Mouse (Mus musculus) megakaryocyte progenitor cell, adult 5-6 weeks (primary cell): ENCODE data around the gene Drg1. TPM values are rescaled to one million over a fixed set of nuclear protein-coding genes. Genes with fewer than 3 reads are reported as not detected.
A peak's percentile ranks its signal among the peaks of the same experiment; 100 is the strongest.

Experiments
- ATAC-seq: replicated peaks from 2 replicates; pipeline ENCODE4 v1.8.0; 2016; ENCODE audit warnings: mild to moderate bottlenecking, moderate TSS enrichment, inconsistent platforms; ENCODE audit not compliant: poor library complexity
- total RNA-seq, 2 experiments: library from RNA; stranded (forward) in 1 of 2; stranded (reverse) in 1 of 2; fragments of 157-497, 149-512 nt in 1 of 2; fragments of 200-1000 nt in 1 of 2; gene quantifications; 2 replicates each; pipeline versions ENCODE4 v1.2.3 to v1.2.4; 2015 to 2017

The Drg1 gene
- total RNA-seq (2015): 253 and 258 TPM in 2 replicates
- total RNA-seq (2017): 196 and 234 TPM in 2 replicates

- peak; percentile 92 for ATAC-seq
These were observed at the start of gene Drg1 for GRCm38 (mm10) chr11:3266079-3266685. TSS of gene Drg1 (minus strand) at chr11:3266415.

- peak; percentile 73 for ATAC-seq
These were observed 47.9 kb upstream of the Drg1 start for GRCm38 (mm10) chr11:3314148-3314547.

- peak; percentile 17 for ATAC-seq
These were observed 47.1 kb upstream of the Drg1 start for GRCm38 (mm10) chr11:3313294-3313693.

- ATAC-seq: no peak
These were observed 45.6 kb upstream of the Drg1 start for GRCm38 (mm10) chr11:3311586-3312347.

- ATAC-seq: peak; percentile 49
These were observed 44.8 kb upstream of the Drg1 start for GRCm38 (mm10) chr11:3310789-3311585.

GRCm38 (mm10) chr11:3309884-3310283, 43.7 kb upstream of the Drg1 start:
- no peak for ATAC-seq

DNA sequence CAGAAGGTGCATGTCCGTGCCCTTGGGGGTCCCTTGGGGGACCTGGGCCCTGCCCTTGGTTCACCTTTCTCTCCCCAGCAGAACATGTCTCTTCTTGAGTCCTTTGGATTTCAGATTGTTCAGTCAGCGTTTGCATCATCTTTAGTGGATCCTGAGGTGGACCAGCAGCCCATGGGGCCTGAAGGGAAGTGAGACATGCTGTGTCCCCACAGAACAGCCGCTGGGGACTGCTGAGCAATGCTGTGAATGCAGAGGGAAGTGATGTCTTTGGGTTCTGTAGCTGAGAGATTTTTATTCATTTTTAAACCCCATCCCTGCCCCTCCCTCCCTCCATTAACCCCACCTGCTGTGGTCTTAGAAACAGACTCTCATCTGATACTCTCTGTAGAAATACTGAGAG, 41.7 kb upstream of the Drg1 start:
- peak; percentile 49 for ATAC-seq

DNA sequence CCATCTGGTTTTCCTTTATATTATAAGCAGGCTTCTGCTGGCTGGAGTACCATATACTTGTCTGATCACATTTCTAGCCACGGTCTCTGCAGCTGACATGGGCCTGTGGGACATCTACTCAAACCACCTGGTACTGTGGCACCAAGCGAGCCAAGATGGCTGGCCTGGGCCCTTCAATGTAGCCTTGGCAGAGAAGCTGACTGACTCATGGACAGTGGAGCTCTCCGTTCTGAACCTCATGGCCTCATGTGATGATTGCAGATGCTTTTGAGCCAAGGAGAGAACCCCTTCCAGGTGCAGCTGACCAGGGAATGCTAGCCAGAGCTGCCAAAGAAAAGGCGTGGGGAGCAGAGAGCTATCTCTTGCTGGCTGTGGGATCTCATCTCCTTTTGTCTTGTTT, 39.6 kb upstream of the Drg1 start:
- no peak for ATAC-seq

- ATAC-seq: no peak
These were observed 36.6 kb upstream of the Drg1 start for GRCm38 (mm10) chr11:3302792-3303191.

- no peak for ATAC-seq
These were observed 36.2 kb upstream of the Drg1 start for GRCm38 (mm10) chr11:3302385-3302784.

GRCm38 (mm10) chr11:3301075-3301474, 34.9 kb upstream of the Drg1 start:
- no peak for ATAC-seq

- ATAC-seq: no peak
These were observed 32.6 kb upstream of the Drg1 start for GRCm38 (mm10) chr11:3298813-3299185.

DNA sequence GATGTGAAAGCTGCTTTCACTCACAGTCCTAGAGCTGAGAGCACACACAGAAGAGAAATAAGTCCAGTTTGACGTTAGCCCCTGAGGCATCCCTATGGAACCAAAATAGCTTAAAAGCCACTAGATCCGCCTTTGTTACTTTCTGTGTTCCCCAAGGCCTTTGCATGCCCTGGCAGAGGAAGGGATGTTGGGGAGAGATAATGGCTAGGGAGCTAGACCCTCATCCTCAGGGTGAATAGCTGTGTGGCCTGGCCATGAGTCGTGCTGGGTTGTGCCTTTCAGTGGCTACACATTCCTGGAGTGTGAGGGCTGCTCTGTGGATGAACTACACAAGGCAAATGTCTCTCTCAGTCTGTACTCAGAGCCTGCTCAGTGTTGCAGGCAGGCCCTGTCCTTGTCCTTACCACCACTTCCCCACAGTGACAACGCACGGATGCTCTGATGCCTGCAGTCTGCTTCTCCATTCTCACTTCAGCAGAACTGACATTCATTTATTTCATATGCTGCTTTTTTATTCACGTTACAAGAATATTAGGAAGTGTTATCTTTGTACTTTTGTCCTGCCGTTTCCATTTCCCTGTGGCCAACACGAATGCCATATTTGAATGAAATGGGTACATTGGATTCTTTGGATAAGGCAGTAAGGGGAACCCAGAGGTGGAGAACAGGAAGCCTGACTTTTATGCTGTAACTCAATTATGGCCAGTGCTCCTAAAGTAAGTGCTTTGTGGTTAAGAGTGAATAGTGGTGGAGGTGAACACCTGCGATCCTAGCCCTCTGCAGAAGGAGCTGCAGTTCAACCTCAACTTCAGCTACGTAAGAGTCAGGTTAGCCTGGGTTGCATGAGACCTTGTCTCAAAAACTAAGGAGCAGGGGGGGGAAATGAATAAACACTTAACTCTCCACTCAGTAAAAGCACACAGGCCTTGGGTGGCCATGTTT, 31.9 kb upstream of the Drg1 start:
- peak; percentile 66 for ATAC-seq

DNA sequence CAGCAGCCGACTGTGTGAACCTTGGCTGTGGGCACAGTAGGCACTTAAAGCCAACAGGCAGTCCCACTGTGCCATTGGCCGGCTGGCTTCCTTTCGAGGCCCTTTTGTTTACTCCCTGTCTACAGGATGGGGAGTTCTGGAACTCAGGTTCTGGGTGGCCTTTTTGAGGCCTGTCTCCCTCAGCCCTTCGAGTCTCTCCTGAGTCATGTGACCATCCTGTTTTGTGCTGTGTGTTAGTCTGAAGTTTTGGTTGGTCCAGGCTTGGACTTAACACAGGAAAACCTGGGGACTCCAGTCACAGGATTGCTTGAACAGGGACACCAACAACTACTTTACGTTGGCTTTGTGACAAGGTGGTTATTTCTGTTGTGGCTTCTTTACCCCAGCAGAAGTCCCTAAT, 29.8 kb upstream of the Drg1 start:
- ATAC-seq: no peak

DNA sequence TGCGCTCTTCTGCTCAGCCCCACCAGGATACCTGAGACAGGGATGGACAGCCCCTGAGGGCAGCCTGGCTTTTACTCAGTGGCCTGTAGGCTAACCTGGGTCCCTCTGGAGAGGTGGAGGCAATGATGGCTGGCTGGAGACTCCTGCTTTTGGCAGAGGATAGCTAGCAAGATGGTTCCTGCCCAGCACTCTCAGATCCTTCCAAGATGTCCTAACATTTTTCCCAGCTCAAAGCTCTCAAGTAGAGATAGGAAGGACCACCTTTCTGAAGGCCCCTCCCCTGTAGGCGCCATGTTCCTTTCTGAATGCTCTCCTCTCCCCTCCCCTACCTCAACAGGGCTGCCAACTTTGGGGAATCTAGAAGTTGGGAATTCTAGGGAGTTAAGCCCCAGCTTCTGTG, 28.4 kb upstream of the Drg1 start:
- ATAC-seq: no peak

GRCm38 (mm10) chr11:3293361-3293760, 27.1 kb upstream of the Drg1 start:
- ATAC-seq: no peak

DNA sequence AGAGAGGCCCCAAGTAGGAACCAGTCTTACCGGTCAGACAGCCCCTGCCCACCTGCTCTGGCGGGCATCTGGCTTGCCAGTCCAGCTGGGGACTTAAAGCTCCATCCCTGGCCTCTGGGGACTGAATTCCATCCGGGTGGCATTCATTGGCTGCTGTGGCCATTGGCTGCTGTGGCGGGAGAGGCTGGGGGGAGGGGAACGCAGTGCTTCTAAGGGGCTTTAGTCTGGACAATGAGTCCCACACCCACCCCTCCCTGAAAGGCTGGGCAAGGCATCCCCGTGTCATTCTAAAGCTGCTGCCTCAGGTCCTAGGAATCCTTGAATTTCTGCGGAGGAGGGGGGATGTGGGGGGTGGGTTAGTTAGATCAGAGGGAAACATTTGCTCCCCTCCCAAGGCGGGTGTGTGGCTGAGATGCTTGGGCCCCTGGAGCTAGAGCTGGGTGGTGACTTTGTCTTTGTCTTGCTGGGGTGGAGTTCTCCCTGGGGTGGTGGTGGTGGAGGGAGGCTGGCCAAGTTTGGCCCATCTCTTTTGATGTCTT, 26.6 kb upstream of the Drg1 start:
- ATAC-seq: no peak

DNA sequence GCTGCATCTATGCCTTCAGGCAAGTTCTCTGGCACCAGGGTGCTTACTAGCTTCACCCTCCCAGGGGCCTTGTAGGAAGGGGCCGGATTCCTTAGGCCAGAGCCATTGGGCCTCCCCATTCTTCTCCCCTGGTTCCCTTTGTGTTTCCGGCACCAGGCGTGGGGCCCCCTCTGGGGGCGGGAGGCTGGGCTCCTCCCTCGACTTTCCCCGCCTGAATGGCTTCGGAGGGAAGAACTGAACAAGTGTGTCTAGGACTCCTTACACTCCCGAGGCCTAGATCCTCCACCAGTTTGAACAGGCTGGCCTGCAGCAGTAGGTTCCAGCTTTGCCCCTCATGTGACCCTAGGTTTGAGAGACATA, 25.8 kb upstream of the Drg1 start:
- ATAC-seq: peak; percentile 14; the same call in 1 of the 2 replicates

DNA sequence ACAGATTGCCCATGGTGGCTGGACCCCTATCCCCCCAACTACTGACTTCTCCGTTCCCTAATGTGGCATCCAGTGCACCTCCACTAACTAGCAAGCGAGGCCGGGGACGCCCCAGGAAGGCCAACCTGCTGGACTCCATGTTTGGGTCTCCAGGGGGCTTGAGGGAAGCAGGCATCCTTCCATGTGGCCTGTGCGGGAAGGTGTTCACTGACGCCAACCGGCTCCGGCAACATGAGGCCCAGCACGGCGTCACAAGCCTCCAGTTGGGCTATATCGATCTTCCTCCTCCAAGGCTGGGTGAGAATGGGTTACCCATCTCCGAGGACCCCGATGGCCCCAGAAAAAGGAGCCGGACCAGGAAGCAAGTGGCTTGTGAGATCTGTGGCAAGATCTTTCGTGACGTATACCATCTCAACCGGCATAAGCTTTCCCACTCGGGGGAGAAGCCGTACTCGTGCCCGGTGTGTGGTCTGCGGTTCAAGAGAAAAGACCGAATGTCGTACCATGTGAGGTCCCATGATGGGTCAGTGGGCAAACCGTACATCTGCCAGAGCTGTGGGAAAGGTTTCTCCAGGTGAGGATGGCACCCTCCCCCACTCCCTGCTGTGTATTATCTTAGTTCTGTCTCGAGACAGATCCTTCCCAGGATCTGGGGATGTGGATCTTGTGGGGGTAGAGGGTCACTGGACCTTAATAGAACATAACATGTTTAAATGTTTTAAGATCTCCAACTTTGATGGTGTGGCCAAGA, 25.3 kb upstream of the Drg1 start:
- peak; percentile 6 for ATAC-seq
